Mouse (Mus musculus) thymus, postnatal 36 days (tissue): ENCODE data around the gene Fyn.

Source experiments
- DNase-seq, 2 experiments: peaks; one replicate each; pipeline ENCODE4 v3.0.0; 2022; ENCODE audit warnings: mixed read lengths in 2 of 2

Gene Fyn

DNA sequence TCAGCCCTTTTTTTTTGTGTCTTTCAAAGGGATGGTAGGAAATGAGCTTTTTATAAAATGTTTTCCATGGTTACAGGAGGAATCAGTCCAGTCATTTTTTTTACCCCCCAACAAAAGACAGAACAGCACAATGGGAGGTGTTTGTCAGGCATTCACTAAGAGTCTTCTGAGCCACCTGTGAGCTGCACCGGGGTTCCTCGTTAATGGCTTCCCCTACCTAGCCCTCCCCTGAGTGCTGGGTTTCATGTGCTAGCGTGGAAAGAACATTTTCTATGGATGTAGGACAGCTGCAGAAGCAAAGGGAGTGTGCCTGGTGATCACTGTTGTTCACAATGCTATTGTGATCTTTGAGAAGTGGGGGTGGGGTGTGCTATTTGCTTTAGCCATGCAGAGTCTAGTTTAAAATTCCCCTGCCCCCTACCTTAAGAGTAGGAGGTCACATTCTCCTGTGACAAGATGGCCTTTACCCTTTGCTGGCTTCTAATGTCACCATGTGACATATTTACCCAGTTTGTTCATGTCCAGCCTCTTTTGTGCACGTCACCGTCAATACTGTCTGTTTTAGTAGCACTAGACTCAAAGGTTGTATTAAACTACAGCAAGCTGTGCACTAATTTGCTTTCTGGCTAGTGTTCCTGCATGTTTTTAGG lies 11.2 kb downstream of the Fyn start:
- DNase-seq, result no peak

- no peak for DNase-seq
Measured at GRCm38 (mm10) chr10:39385259-39385658, 16.6 kb downstream of the Fyn start.

- no peak for DNase-seq
Measured at GRCm38 (mm10) chr10:39386203-39386602, 17.5 kb downstream of the Fyn start.

DNA sequence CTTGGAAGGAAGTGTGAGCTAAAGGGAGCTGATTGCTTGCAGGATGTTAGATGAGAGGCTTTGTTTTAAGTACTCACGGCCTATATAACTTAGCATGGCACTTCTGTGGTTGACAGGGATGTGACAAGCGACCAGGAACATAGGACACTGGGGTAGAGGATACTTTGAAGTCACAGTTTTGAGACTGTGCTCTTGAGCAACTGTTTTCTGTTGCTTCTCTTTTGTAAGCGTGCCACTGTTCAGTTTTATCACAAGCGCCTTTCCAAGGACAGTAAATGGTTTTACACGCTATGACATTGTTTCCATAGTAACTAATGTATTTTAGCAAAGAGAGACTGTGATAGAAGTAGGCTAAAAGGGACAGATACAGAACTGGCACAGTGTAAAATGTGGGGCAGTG lies 18.4 kb downstream of the Fyn start:
- DNase-seq, result no peak

GRCm38 (mm10) chr10:39387556-39387955 lies 18.9 kb downstream of the Fyn start:
- DNase-seq, result no peak

DNA sequence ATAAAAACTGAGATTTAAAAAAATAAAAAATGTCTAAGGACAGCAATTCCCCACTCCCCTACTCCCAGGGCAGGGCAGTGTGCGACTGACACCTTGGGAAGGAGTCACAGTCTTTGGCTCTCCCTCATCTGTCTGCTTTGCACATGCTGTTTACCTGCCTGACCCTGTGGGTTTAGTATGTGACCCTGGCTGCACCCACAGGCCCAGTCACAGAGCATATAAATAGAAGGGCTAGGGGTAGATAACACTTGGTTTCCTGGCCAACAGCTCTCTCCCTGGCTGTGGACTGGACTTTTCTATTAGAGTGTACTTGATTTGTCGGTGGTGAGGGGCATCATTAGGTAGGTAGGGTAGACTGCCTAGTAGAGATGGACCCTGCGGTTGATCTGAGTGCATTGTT lies 19.5 kb downstream of the Fyn start:
- no peak for DNase-seq

- no peak for DNase-seq
Measured at GRCm38 (mm10) chr10:39389451-39389891, 20.8 kb downstream of the Fyn start.

GRCm38 (mm10) chr10:39390541-39390940 lies 21.9 kb downstream of the Fyn start:
- no peak for DNase-seq

- no peak for DNase-seq
Measured at GRCm38 (mm10) chr10:39392900-39393483, 24.3 kb downstream of the Fyn start.

- no peak for DNase-seq
Measured at GRCm38 (mm10) chr10:39395544-39395943, 26.9 kb downstream of the Fyn start.

DNA sequence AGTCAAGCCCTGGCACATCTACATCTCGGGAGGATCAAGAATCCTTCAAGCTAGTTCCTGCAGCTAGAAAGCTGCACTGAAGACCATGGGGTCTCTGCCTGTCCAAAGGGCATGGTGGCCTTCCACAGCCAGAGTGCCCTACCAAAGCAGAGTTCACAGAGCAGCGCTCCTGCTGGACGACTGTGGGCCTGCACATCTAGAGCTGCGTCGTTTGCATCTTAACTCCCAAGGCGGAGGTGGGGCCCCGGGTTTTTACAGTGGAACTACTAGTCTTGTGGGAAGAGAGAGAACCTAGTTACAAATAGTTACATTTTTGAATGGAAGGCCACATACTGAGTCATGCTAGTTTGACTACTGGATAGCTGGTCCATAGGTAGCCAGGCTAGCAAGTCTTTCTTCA lies 30.3 kb downstream of the Fyn start:
- no peak for DNase-seq

DNA sequence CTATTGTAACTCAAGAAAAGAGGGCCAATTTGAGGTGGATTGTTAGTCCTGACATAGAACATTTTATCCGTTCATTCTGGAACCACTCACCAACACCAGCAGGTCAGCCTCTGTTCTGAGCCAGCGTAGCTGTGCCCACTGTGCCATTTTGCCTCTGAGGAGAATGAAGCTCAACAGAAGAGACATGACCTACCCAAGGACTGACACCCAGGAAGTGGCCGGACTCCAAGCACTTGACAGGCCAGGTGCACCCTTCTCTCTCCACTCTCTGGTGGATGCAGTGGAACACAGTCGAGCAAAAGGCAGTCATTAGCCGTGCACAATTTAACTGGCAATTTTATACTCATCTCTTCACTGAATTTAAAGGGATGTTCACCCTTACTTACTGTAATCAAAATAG lies 31.5 kb downstream of the Fyn start:
- DNase-seq, result no peak

GRCm38 (mm10) chr10:39402487-39402886 lies 33.8 kb downstream of the Fyn start:
- DNase-seq, result no peak

- DNase-seq, result no peak
Measured at GRCm38 (mm10) chr10:39403706-39404105, 35.1 kb downstream of the Fyn start.

DNA sequence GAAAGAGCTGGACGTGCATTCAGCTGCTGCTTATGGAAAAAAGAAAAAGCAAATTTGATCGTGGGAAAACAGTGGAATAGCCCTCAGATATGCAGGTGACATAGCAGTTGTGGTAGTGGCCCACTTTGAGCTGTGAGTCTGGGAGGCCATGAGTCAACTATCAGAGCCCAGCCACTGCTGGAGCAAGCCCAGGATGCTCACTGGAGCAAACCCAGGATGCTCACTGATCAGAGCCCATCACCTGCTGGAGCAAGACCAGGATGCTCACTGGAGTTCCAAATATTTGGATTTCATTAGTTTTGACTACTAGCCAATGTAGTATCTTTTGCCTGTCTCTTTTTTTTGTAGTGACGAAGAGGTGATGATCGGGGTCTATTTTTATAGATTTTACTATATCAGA lies 35.5 kb downstream of the Fyn start:
- no peak for DNase-seq

DNA sequence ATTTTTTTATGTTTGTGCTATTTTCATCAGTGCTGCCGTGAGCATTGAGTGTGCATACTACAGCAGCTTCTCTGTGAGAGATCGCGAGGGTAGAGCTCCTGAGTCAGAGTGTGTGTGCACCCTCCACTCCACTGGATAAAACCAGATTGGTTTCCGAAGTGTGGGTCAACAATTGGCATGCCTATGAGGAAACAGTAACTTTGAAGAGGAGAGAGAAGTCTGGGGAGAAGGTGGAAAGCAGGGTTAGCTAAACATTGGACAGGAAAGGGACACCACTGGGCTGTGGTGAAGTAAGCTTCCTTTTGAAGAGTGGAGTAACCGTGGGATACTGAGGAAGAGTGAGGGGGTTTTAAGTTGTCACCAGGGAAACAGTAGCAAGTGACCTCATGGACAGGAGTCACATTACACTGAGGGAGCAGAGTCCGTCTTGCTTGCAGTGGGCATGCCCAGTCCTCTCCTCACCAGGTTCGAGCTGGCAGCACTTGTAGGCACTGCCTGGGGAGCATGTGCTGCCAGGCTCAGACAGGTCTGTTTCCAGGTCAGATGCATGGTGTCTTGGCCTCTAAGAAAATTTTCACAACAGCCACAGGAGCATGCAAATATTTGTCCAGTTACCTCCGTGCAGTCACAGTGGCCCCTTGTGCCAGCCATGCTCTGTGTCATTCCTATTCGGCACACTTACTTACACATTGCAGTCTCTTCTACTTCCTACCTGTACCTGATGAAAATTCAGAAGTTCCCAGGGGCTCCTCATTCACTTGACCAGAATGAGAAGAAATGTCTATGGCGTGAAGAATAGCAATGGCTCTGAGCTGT lies 37.5 kb downstream of the Fyn start:
- DNase-seq, result no peak

GRCm38 (mm10) chr10:39406798-39407189 lies 38.1 kb downstream of the Fyn start:
- DNase-seq, result no peak

DNA sequence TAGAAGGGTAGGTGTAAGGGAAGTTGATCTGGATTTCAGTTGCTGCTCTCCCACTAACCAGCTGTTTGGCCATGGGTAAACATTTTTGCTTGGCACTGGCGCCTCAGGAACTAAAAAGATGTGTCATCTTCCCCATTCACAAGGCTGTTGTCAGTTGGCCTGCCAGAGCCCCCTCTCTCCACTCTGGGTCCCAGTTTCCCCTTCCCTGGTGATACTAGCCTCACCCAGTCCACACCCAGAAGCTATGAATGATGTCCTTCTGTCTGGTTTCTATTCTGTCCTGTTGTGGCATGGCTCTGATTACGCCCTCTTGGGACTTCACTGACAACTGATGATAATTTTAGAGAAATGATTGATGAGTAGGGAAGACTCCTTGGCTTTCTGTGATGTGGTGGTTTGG lies 38.9 kb downstream of the Fyn start:
- DNase-seq, result no peak

GRCm38 (mm10) chr10:39409602-39410001 lies 40.9 kb downstream of the Fyn start:
- no peak for DNase-seq

DNA sequence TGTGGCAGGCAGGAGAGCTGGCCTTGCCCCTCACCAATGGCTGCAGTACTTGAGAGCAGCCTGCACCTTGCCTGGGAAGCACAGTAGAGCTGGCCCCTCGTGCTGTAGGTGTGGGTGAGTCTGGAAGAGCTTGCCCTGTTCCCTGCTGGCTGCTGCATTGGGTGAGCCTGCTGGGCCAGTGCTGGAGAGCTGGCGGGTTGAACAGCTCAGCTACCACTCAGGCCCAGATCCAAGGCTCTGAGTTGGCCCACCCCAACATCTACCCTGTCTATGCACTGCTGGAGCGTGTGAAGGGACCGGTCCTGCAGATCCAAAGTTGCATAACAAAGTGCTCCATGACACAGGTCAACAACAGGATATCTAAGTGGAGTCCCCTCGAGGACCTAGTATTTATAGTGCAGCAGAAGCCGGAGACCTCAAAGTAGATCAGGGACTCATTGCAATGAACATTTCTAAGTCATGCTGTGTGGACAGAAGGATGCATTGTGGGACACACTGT lies 41.5 kb downstream of the Fyn start:
- no peak for DNase-seq

- DNase-seq, result no peak
Measured at GRCm38 (mm10) chr10:39411857-39412559, 43.4 kb downstream of the Fyn start.

DNA sequence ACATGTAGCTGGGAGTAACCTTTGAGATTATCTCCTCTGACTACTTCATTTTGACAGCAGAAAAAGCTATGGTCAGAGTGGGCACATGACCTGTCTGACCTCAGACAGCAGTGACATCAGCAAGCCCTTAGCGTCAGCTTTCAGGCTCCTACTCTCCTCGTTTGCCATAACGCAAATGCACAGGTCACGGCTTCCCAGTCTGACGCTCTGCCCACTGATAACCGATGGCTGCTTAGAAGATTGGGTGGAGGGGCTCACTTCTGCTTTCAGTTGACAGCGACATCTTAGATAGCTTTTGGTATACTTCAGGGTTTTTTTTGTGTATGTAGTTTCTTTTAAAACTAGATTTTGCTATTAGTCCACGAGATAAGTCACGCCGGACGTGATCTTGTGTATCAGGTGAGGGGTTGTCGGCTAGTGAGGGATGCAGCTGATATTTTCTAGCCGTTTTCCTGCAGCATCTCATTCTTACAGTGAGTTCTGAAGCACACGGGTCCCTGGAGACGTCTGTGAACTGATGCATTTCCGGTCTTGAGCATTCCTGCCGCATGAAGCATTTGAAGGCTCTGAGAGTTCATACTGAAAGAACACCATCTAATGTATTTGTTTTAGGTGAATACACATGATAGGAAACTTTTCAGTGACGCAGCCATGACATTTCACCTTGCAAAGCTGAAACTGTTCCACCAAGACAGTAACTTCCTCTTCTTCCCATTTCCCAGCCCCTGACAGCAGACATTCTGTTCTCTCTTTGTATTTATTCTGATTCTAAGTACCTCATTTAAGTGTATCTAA lies 44.4 kb downstream of the Fyn start:
- DNase-seq, result no peak
